Mouse (Mus musculus) MEL (cell line): Measurements from ENCODE around the gene Mrpl44. TPM values are rescaled to one million over a fixed set of nuclear protein-coding genes. Genes with fewer than 3 reads are reported as not detected.

Experiments used
- DNase-seq: peaks from one replicate; pipeline ENCODE4 v3.0.0; 2011; ENCODE audit warnings: low read depth, low spot score
- H3K27ac ChIP-seq: 2 replicates; pipeline ENCODE4 v1.5.1; 2012; ENCODE audit warnings: low read depth, mild to moderate bottlenecking, control low read depth, low read length, moderate library complexity; ENCODE audit not compliant: control insufficient read depth
- H3K27me3 ChIP-seq, 2 experiments: fragments of 150-350 bp in 1 of 2; sonication (generic) in 1 of 2; 2 replicates each; pipeline ENCODE4 v1.6.1; 2012; ENCODE audit warnings: low read length in 2 of 2, mild to moderate bottlenecking in 2 of 2, improper control_type of control experiment in 1 of 2, moderate library complexity in 1 of 2; ENCODE audit not compliant: insufficient read depth in 2 of 2, control insufficient read depth in 1 of 2
- H3K36me3 ChIP-seq, 2 experiments: 2 replicates each; pipeline ENCODE4 v1.6.1; 2012 to 2014; ENCODE audit warnings: low read length in 2 of 2, improper control_type of control experiment in 1 of 2, inconsistent platforms in 1 of 2, mild to moderate bottlenecking in 1 of 2; ENCODE audit not compliant: insufficient read depth in 2 of 2, control insufficient read depth in 1 of 2
- H3K4me1 ChIP-seq, 2 experiments: fragments of 150-350 bp in 1 of 2; sonication (generic) in 1 of 2; 2 replicates each; pipeline ENCODE4 v1.6.1; 2012; ENCODE audit warnings: low read length in 2 of 2, improper control_type of control experiment in 1 of 2, mild to moderate bottlenecking in 1 of 2; ENCODE audit not compliant: insufficient read depth in 2 of 2, control insufficient read depth in 1 of 2
- H3K4me3 ChIP-seq, 2 experiments: fragments of 150-350 bp in 1 of 2; sonication (generic) in 1 of 2; 2 replicates each; pipeline ENCODE4 v1.5.1; 2012; ENCODE audit warnings: low read depth in 2 of 2, low read length in 2 of 2, mild to moderate bottlenecking in 2 of 2, moderate library complexity in 2 of 2, control low read depth in 1 of 2, improper control_type of control experiment in 1 of 2; ENCODE audit not compliant: control insufficient read depth in 1 of 2, insufficient read depth in 1 of 2
- H3K79me2 ChIP-seq: 2 replicates; pipeline ENCODE4 v1.6.1; 2012; ENCODE audit warnings: mild to moderate bottlenecking, low read length, moderate library complexity; ENCODE audit not compliant: control insufficient read depth, poor library complexity, insufficient read depth
- H3K9ac ChIP-seq: 2 replicates; pipeline ENCODE4 v1.6.1; 2012; ENCODE audit warnings: low read depth, mild to moderate bottlenecking, control low read depth, low read length, moderate library complexity; ENCODE audit not compliant: control insufficient read depth, poor library complexity, severe bottlenecking
- H3K9me3 ChIP-seq: fragments of 150-350 bp; sonication (generic); replicated peaks from 2 replicates; pipeline ENCODE4 v1.6.1; 2012; ENCODE audit warnings: mild to moderate bottlenecking, low read length, improper control_type of control experiment, moderate library complexity; ENCODE audit not compliant: insufficient read depth
- CHD1 ChIP-seq: IDR thresholded peaks from 2 replicates; pipeline ENCODE4 v1.6.1; 2012; ENCODE audit warnings: low read depth, mild to moderate bottlenecking, inconsistent platforms, low read length, improper control_type of control experiment
- CHD2 ChIP-seq: IDR thresholded peaks from 2 replicates; pipeline ENCODE4 v1.6.1; 2011; ENCODE audit warnings: low read length, improper control_type of control experiment
- CTCF ChIP-seq, 3 experiments: IDR thresholded peaks in 2 of 3; conservative IDR thresholded peaks in 1 of 3; 2 replicates each; pipeline ENCODE4 v1.5.1; 2011 to 2012; ENCODE audit warnings: low read length in 3 of 3, low read depth in 2 of 3, mild to moderate bottlenecking in 2 of 3, improper control_type of control experiment in 1 of 3, inconsistent platforms in 1 of 3, mixed read lengths in 1 of 3, moderate library complexity in 1 of 3; ENCODE audit not compliant: control insufficient read depth in 1 of 3, insufficient read depth in 1 of 3, poor library complexity in 1 of 3, severe bottlenecking in 1 of 3
- E2F4 ChIP-seq: IDR thresholded peaks from 2 replicates; pipeline ENCODE4 v1.6.1; 2011; ENCODE audit warnings: low read depth, low read length, improper control_type of control experiment, borderline replicate concordance
- ELF1 ChIP-seq: IDR thresholded peaks from 2 replicates; pipeline ENCODE4 v1.6.1; 2014; ENCODE audit warnings: low read depth, mild to moderate bottlenecking, inconsistent platforms, low read length, improper control_type of control experiment, moderate library complexity
- EP300 ChIP-seq, 2 experiments: IDR thresholded peaks; 2 replicates each; pipeline ENCODE4 v1.6.1; 2011; ENCODE audit warnings: improper control_type of control experiment in 2 of 2, low read length in 2 of 2, low read depth in 1 of 2, mild to moderate bottlenecking in 1 of 2
- ETS1 ChIP-seq: IDR thresholded peaks from 2 replicates; pipeline ENCODE4 v1.6.1; 2012; ENCODE audit warnings: low read depth, mild to moderate bottlenecking, inconsistent platforms, low read length, improper control_type of control experiment, moderate library complexity
- GABPA ChIP-seq: IDR thresholded peaks from 2 replicates; pipeline ENCODE4 v1.6.1; 2012; ENCODE audit warnings: low read depth, mild to moderate bottlenecking, inconsistent platforms, low read length, improper control_type of control experiment, moderate library complexity
- GATA1 ChIP-seq: IDR thresholded peaks from 2 replicates; pipeline ENCODE4 v1.6.1; 2011; ENCODE audit warnings: low read depth, low read length, improper control_type of control experiment
- HCFC1 ChIP-seq: IDR thresholded peaks from 2 replicates; pipeline ENCODE4 v1.6.1; 2012; ENCODE audit warnings: low read depth, mild to moderate bottlenecking, inconsistent platforms, low read length, improper control_type of control experiment, moderate library complexity
- JUND ChIP-seq: IDR thresholded peaks from 2 replicates; pipeline ENCODE4 v1.6.1; 2011; ENCODE audit warnings: low read depth, mild to moderate bottlenecking, improper control_type of control experiment, low read length
- MAFK ChIP-seq: IDR thresholded peaks from 2 replicates; pipeline ENCODE4 v1.6.1; 2011; ENCODE audit warnings: low read depth, mild to moderate bottlenecking, low read length, improper control_type of control experiment, borderline replicate concordance
- MAX ChIP-seq: IDR thresholded peaks from 2 replicates; pipeline ENCODE4 v1.6.1; 2011; ENCODE audit warnings: low read length, improper control_type of control experiment
- MXI1 ChIP-seq: IDR thresholded peaks from 2 replicates; pipeline ENCODE4 v1.6.1; 2011; ENCODE audit warnings: mild to moderate bottlenecking, low read depth, low read length, improper control_type of control experiment
- MYB ChIP-seq: IDR thresholded peaks from 2 replicates; pipeline ENCODE4 v1.6.1; 2011; ENCODE audit warnings: mild to moderate bottlenecking, low read depth, low read length, improper control_type of control experiment
- NELFE ChIP-seq: IDR thresholded peaks from 2 replicates; pipeline ENCODE4 v1.6.1; 2011; ENCODE audit warnings: low read depth, low read length, improper control_type of control experiment
- POLR2A ChIP-seq, 2 experiments: IDR thresholded peaks; 2 replicates each; pipeline ENCODE4 v1.6.1; 2011 to 2012; ENCODE audit warnings: low read length in 2 of 2, mild to moderate bottlenecking in 2 of 2, control low read depth in 1 of 2, improper control_type of control experiment in 1 of 2, low read depth in 1 of 2, moderate library complexity in 1 of 2; ENCODE audit not compliant: control insufficient read depth in 1 of 2, insufficient read depth in 1 of 2, poor library complexity in 1 of 2
- POLR2AphosphoS2 ChIP-seq: IDR thresholded peaks from 2 replicates; pipeline ENCODE4 v1.6.1; 2011; ENCODE audit warnings: low read length, improper control_type of control experiment
- POLR2AphosphoS5 ChIP-seq: IDR thresholded peaks from 2 replicates; pipeline ENCODE4 v1.6.1; 2012; ENCODE audit warnings: low read depth, borderline replicate concordance, mild to moderate bottlenecking, inconsistent platforms, low read length, moderate library complexity, mixed read lengths
- RCOR1 ChIP-seq: IDR thresholded peaks from 2 replicates; pipeline ENCODE4 v1.6.1; 2012; ENCODE audit warnings: low read depth, mild to moderate bottlenecking, inconsistent platforms, low read length, improper control_type of control experiment
- SMC3 ChIP-seq: IDR thresholded peaks from 2 replicates; pipeline ENCODE4 v1.6.1; 2011; ENCODE audit warnings: low read depth, low read length, improper control_type of control experiment
- TAL1 ChIP-seq: IDR thresholded peaks from 2 replicates; pipeline ENCODE4 v1.6.1; 2012; ENCODE audit warnings: mild to moderate bottlenecking, inconsistent platforms, low read length, moderate library complexity, mixed read lengths
- TBP ChIP-seq: IDR thresholded peaks from 2 replicates; pipeline ENCODE4 v1.8.0; 2011; ENCODE audit warnings: low read depth, low read length, improper control_type of control experiment
- USF1 ChIP-seq: IDR thresholded peaks from 2 replicates; pipeline ENCODE4 v1.6.1; 2014; ENCODE audit warnings: low read depth, mild to moderate bottlenecking, inconsistent platforms, low read length, improper control_type of control experiment, moderate library complexity
- ZC3H11A ChIP-seq: IDR thresholded peaks from 2 replicates; pipeline ENCODE4 v1.6.1; 2012; ENCODE audit warnings: low read depth, mild to moderate bottlenecking, inconsistent platforms, low read length, improper control_type of control experiment
- polyA plus RNA-seq, 2 experiments: library from polyadenylated mRNA; stranded (reverse) in 1 of 2; unstranded in 1 of 2; fragments of >175 nt in 1 of 2; fragments of >200 nt in 1 of 2; gene quantifications; 2 replicates each; pipeline versions ENCODE4 v1.2.1 to v1.2.4; 2012; ENCODE audit warnings: low replicate concordance in 2 of 2, low read depth in 1 of 2; ENCODE audit not compliant: insufficient read length in 2 of 2, insufficient read depth in 1 of 2, missing spikeins in 1 of 2
- total RNA-seq: library from RNA; depleted of rRNA; stranded (reverse); fragments of 300-350 nt; gene quantifications from 2 replicates; pipeline ENCODE4 v1.2.3, GENCODE M21; 2012

The Mrpl44 gene
- total and polyA plus RNA-seq, 3 experiments: 52.6 to 63.2 TPM; not detected in 1

- TF ChIP-seq ZC3H11A: no peak
- TF ChIP-seq GATA1: no peak
These were observed 32.9 kb upstream of the Mrpl44 start (continued) for GRCm38 (mm10) chr1:79742949-79743348.

- no peak overlapping the region for H3K4me3 ChIP-seq
- no peaks in the 10 kb centered on the region for H3K4me1 ChIP-seq
- DNase-seq: no peak
- no peaks in the 10 kb centered on the region for H3K79me2 ChIP-seq
- H3K9ac ChIP-seq: no peak overlapping the region
- H3K9me3 ChIP-seq: no peaks in the 10 kb centered on the region
- no peak overlapping the region for H3K27ac ChIP-seq
- H3K36me3 ChIP-seq: no peaks in the 10 kb centered on the region
- TF ChIP-seq POLR2AphosphoS5 (no peak), ZC3H11A (no peak), SMC3 (no peak), TAL1 (no peak), CHD2 (no peak), RCOR1 (no peak), POLR2AphosphoS2 (no peak), POLR2A (IDR thresholded peaks at IDR 0.05; ENCODE audit: control insufficient read depth in 1 of 2, insufficient read depth in 1 of 2, low read depth in 1 of 2, low read length in 2 of 2, poor library complexity in 1 of 2) (no peak), ETS1 (no peak), ELF1 (no peak), GATA1 (no peak), USF1 (no peak), NELFE (no peak), CTCF (IDR thresholded peaks at IDR 0.05 in 2 of 3, conservative IDR thresholded peaks at IDR 0.05 in 1 of 3; ENCODE audit: control insufficient read depth in 1 of 3, insufficient read depth in 1 of 3, low read depth in 2 of 3, low read length in 3 of 3, poor library complexity in 1 of 3, severe bottlenecking in 1 of 3) (no peak), MAFK (no peak)
- no peaks in the 10 kb centered on the region for H3K27me3 ChIP-seq
These were observed 32.4 kb upstream of the Mrpl44 start for GRCm38 (mm10) chr1:79743385-79743784.

GRCm38 (mm10) chr1:79746056-79746455 lies 29.8 kb upstream of the Mrpl44 start:
- no peaks in the 10 kb centered on the region for H3K4me1 ChIP-seq
- H3K9me3 ChIP-seq: no peaks in the 10 kb centered on the region
- TF ChIP-seq GABPA: no peak
- TF ChIP-seq ELF1: no peak
- no peak for TF ChIP-seq E2F4
- TF ChIP-seq MXI1: no peak
- TF ChIP-seq CHD1: no peak
- no peak for TF ChIP-seq NELFE
- TF ChIP-seq EP300 (IDR thresholded peaks at IDR 0.05; ENCODE audit: low read depth in 1 of 2, low read length in 2 of 2): no peak
- TF ChIP-seq TBP: no peak
- TF ChIP-seq JUND: no peak
- no peak for TF ChIP-seq HCFC1
- no peak for TF ChIP-seq MYB
- no peak for TF ChIP-seq MAX
- no peak for TF ChIP-seq POLR2AphosphoS5
- H3K9ac ChIP-seq: no peak overlapping the region
- H3K27me3 ChIP-seq: no peaks in the 10 kb centered on the region
- H3K27ac ChIP-seq: no peak overlapping the region
- no peaks in the 10 kb centered on the region for H3K79me2 ChIP-seq
- no peak for DNase-seq
- no peaks in the 10 kb centered on the region for H3K36me3 ChIP-seq
- no peak overlapping the region for H3K4me3 ChIP-seq
